Mouse (Mus musculus): Measurements from ENCODE around the gene Wwox. TPM values are rescaled to one million over a fixed set of nuclear protein-coding genes. Genes with fewer than 3 reads are reported as not detected.
"Not testable (repeated sequence)": the region's sequence is repeated elsewhere in the genome, so short reads cannot be mapped to it uniquely, and the experiment has no call there.

Wwox gene
- total RNA-seq, 2 experiments from 2014 or later = 12.7 to 13.6 TPM

DNA sequence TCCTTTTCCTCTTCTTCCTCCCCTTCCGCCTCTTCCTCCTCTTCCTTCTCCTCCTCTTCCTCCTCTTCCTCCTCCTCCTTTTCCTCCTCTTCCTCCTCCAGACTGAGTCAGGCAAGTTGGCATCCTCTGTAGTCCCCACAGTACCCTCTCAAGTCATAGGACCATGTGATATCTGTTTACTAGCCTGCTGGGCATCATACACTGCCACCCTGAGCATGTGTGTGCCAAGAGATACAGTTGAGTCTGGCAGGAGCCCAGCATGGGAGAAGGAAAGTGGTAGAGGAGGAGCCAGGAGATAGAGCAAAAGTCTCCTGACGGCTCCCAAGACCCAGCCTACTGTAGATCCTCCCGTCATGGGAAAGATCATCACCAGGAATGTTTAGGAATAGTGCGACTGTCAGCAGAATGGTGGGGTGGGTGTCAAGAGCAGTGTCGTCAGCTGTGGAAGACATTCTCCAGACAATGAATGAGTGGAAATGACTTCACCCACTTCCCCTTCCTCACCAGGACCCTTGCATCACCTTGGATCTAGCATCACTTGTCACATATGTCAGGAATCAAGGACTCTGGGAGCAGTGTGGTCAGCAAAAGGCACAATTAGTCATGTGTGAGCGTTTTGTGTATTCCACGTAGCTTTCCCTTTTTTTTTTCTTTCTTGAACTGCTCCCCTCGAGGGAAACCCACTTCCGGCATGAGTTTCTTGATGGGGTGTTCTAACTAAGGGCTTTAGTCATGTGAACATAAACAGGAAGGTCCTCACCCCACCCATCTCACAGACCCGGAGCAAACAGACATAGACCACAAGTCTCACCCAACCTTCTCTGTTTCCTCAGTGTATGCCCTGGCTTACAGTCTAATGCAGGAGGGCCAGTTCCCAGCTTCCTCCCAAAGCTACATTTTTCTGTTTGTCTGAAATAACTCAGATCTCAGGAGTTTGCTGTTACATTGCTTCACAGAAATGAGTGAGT lies 375.6 kb downstream of the Wwox start:
- intact Hi-C loops (cut with DNase I) = loop anchor here (10.0 kb wide), 1 partner anchor 340 kb away; no protein-coding TSS in a partner anchor
- DNase-seq (ENCODE audit: low spot score in 2 of 2) = no peak

DNA sequence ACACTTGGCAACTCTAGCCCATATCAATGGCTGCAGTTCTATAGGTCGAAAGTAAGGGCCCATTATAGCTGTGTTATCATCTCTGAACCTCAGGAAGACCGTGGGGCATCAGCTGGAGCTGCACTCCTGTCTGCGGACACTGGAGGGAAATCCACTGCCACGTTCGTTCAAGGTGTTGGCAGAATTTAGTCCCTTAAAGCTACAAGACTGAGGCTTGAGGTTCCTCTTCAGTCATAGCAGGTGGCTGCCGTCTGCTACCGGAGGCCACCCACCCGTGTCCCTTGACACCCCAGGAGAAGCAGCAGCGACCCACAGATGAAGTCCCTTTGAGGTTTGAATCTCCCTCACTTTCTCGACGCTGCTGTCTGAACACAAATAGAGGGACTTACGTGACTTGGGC lies 376.9 kb downstream of the Wwox start:
- no peak for DNase-seq (ENCODE audit: low spot score in 2 of 2)
- intact Hi-C loops (cut with DNase I) = loop anchor here (10.0 kb wide), 1 partner anchor 338 kb away; no protein-coding TSS in a partner anchor

DNA sequence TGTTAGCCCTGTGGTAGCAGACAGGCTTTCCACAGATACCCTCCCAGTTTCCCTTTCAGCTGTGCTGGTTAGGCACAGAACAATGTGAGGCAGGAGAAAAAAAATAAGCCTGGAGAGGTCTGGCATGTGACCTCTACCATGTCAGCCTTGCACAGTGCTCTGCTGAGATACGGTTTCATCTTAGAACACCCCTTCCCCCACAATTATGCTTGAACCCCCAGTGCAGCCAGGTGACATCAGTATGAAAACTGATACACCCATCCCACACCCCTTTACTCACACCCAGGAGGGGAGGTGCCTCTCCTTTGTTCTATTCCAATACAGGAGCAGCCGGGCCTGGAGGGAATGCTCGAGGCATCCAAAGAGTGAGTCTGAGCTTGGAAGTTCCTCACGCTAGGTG lies 377.5 kb downstream of the Wwox start:
- no peak for DNase-seq (ENCODE audit: low spot score in 2 of 2)
- intact Hi-C loops (cut with DNase I) = loop anchor here (10.0 kb wide), 1 partner anchor 338 kb away; no protein-coding TSS in a partner anchor

DNA sequence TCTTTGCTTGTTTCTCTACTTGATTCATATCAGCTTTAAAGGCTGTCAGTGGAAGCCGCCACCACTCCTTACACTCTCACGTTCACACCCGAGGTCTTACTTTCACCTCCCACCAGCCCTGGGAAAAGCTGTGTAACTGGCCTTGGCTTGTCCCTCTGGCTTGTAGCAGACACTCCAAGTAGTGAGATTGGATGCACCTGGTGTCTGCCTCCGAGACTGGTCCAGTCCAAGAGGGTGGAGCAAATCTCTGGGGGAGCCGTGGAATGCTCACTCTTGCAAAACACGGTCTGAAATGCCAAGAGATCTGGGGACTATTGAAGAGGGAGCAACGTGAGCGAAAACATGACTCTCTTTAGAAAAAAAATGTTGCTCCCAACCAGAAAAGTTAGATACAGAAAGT lies 382.1 kb downstream of the Wwox start:
- intact Hi-C loops (cut with DNase I) = no loop called here
- DNase-seq (ENCODE audit: low spot score in 2 of 2) = no peak

DNA sequence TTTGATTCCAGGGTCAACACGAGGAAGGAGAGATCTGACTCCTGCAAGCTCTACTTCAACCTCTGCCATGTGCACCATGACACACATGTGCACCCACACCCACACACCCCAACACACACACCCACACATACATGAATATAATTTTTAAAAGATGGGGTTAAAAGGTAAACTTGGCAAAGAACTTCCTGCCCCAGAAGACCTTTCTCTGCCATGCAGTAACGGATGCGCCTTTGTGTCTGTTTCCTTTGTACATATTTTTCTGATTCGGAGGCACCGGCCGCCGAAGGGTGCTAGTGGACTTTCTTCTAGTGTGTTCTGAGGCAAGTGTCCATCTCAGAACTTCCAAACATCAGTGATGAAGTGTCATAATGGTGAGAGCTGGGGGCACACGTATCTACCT lies 386.0 kb downstream of the Wwox start:
- no peak for DNase-seq (ENCODE audit: low spot score in 2 of 2)
- intact Hi-C loops (cut with DNase I) = no loop called here

DNA sequence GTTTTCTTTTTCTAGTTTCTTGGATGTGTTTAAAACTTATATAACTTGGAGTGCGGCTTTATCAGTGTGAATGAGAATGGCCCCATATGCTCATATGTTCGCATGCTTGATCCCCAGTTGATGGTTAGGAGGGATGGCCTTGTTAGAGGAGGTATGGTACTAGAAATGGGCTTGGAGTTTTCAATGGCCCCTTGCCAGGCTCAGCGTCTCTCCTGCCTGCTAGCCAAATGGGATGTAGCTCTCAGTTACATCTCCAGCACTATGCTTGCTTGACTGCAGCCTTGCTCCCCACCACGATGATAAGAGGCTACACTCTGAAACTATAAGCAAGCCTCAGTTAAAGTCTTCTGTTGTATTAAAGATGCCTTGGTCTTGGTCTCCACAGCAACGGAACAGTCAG lies 387.5 kb downstream of the Wwox start:
- intact Hi-C loops (cut with DNase I) = no loop called here

DNA sequence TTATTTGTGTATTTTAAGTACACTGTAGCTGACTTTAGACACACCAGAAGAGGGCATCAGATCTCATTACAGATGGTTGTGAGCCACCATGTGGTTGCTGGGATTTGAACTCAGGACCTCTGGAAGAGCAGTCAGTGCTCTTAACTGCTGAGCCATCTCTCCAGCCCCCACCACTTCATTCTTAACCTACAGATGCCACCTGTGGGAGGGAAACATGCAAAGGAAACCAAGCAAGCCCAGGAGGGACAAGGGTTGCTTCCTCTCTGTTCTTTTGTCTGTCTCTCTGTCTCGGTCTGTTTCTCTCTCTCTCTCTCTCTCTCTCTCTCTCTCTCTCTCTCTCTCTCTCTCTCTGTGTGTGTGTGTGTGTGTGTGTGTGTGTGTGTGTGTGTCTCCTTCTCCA lies 388.4 kb downstream of the Wwox start:
- DNase-seq (ENCODE audit: low spot score in 2 of 2); intact Hi-C loops (cut with DNase I): not testable (repeated sequence)

More for the DNA sequence above, 387.5 kb downstream of the Wwox start:
- DNase-seq (ENCODE audit: low spot score in 2 of 2) = no peak

DNA sequence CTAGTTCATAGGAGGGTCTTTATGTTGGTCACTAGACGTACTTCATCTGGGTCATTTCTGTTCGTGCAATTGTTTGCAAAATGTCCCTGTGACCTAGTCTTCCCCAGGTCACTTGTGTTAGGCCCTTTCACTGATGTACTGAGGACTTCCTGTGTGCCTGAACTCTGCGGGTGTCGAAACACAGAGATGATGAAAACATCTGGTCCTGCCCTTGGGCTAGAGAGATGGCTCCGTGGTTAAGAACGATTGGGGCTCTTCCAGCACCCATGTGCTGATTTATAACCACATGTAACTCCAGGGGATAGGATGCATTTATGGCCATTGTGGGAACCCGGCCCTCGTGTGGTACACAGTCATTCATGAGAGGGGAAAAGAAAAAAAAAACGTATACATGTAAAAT lies 392.1 kb downstream of the Wwox start:
- DNase-seq (ENCODE audit: low spot score in 2 of 2) = no peak
- intact Hi-C loops (cut with DNase I) = no loop called here

DNA sequence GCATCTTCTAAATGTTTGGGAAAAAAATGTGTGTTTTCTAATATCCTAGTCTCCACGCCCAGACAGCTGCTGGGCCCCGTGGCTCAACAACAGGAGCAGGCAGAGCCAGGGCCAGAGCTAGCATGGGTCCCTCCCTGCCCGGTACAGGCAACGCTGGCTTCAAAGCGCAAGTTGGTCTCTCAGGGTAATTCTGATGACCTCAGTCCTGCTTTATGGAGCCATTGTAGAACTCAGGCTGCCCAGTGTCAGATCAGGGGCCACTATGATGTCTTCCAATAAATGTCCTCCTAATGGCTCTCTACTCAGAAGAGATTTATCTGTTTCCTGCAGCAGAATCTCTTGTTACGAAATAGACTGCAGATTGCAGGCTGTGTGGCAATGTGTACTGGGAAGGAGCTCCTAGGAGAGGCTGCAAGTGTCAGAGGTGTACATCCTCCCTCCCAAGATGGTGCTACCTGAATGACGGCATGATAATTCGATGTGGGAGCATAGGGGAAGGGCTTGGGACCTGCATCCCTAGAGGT lies 392.9 kb downstream of the Wwox start:
- intact Hi-C loops (cut with DNase I) = no loop called here
- DNase-seq (ENCODE audit: low spot score in 2 of 2) = no peak

DNA sequence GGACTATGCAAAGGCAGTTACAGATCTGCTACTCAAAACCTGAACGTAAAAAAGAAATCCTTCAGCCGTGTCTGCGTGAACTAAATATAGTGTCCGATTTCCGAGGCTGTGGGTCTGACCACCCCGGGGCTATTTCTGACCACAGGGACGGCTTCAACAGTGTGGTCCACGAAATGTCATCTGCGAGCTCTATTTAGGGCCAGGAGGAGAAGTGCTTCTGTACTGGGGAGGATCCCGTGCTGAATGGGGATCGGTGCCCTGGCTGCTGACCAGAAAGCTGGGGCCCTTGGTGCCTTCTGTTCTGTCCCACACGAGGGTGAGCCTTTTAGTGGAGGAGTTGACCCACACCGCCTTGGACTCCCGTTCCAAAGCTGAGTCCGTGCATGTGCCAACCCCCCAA lies 395.3 kb downstream of the Wwox start:
- DNase-seq (ENCODE audit: low spot score in 2 of 2) = no peak
- intact Hi-C loops (cut with DNase I) = no loop called here

DNA sequence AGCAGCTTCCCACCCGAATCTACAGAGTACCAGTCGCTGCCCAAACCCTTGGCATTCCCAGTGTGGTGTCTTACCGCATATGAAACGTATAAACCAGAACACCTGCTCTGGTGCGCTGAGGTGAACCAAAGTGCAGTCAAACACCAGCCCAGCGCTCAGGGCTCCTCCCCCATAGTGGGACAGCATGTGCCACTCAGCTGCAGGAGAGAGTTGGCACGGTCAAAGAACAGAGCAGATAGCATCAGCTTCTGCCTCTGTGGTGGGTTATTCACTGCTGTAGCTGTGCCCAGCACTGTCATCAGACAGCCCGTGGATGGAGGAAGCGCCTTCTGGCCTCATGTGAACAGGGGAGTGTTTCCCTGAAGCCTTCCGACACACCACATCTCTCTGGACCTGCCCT lies 400.5 kb downstream of the Wwox start:
- DNase-seq (ENCODE audit: low spot score in 2 of 2) = no peak
- intact Hi-C loops (cut with DNase I) = no loop called here

DNA sequence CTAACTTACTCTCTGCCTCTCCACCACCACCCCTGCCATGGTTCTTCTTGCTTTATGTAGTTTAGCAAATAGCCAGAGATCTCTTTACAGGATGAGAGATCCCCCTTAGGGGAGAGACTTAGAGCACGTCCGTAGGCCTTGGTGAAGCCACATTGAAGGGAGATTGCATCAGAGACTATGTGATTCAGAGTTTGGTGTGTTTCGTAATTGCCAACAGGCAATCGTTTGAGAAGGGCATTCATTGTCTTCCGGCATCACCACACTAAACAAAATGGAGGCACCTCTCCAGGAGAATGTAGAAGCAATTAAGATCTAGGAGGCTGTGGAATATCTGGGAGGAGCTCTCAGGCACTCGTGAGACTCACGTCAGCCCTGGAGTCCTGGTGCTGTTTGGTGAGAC lies 408.2 kb downstream of the Wwox start:
- intact Hi-C loops (cut with DNase I) = no loop called here
- no peak for DNase-seq (ENCODE audit: low spot score in 2 of 2)

DNA sequence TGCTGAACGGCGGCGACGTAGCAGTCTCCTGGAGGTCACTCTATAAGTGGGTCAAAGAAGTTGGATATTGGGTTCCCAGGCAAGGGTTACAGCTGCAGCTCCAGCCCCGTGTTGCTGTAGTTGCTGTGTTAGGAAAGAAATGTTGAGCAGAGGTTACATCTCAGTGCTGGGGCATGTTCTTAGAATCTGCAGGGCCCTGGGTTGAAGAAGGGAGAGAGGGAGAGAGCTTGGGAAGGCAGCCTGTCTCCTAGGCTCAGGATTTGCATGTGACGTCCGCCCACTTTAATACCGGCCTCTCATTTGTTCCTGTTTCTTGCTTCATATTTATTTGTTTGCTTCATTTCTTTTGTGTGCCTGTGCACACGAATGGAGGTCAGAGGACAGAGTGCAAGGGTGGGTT lies 410.0 kb downstream of the Wwox start:
- no peak for DNase-seq (ENCODE audit: low spot score in 2 of 2)
- intact Hi-C loops (cut with DNase I) = no loop called here

DNA sequence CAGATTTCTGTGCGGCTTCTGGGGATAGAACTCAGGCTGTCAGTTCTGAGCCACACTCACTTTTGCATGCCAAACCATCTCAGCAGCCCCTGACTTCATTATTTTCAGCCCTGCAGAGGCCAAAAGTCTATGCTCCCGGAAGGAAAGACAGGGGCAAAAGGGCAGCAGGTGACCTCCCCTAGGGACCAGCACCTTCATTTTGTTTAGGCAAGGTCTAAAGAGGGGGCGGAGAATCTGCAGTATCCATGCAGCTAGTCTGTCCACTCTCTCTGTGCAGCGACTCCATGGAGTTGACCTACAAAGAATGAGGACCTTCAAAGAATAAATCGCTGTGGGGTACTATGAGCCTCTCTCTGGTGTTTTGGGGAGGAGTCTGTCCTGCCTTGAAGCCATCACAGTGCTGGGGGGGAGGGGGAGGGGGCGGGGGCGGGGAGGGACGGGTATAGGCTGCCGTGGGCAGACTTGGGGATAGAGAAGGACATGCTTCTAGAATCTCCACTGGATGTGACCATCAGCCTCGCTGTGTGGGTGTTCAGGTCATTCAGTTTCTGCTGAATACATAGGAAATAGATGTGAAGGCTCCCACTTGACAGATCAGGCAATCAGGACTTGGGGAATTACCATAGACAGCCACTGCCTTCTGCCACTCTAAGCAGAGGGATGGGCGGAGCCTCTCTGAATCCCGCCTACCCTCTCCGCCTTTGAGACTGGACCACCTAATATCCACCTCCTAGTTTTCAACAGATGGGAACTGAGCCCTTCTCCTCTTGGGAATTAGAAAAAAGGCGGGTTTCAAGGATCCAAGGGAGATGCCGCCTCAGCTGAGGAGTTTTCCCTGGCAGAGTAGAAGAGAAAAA lies 410.8 kb downstream of the Wwox start:
- intact Hi-C loops (cut with DNase I) = no loop called here
- DNase-seq (ENCODE audit: low spot score in 2 of 2) = no peak

DNA sequence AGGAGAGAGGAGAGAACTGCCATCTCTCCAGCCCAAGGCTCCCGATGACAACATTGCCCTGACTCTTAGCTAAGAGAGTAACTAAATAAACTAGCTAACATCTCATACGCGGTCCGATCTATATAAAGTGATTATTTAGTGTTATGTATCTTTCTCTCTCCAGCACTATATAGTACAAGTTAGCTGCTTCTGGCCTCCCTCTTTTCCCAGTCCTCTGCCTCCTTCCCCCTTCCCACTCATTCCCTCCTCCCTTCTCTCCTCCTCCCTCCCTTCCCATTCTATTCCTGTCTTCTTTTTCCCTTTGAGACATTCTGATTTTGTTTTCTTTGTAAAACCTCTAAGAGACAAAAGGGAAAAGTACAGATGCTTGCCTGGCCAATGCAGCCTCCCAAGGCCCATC lies 414.3 kb downstream of the Wwox start:
- peak in 1 of 2 experiments; percentile 4 for DNase-seq (ENCODE audit: low spot score in 2 of 2)
- intact Hi-C loops (cut with DNase I) = no loop called here

DNA sequence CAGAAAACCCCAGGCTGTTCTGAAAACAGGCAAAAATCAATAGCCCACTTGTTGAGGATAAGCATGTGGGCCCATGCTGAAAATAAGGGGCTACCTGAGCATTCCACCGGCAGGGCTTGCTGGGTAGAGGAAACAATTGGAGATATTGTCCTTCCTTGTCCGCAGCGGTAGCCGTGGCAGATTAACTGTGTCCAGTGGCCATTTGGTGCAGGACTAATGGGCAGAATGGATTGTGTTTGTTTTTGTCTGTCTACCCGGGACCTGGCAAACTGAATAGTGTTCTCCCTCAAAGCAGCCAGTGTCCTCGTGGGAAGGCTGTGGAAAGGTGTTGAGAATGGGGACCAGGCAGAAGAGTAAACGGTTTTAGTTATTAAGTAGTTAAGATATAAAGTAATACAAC lies 416.4 kb downstream of the Wwox start:
- no peak for DNase-seq (ENCODE audit: low spot score in 2 of 2)
- intact Hi-C loops (cut with DNase I) = no loop called here

DNA sequence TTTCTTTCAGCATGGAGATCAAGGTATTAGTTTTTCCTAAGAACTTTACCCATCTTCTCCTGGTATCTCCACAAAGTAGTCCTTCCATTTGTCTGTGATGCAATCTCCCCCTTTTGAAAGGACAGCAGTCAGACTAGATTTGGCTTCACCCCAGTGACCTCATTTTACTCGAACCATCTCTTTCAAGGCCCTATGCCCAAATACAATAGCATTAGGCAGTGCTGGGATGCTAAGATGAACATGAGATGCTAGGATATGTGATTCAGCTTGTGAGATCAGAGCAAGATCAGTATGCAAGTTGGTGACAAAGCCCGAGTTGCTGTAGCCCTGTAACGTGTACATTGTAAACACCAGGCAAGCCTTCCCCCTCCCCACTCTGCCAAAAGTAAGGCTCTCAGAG lies 426.5 kb downstream of the Wwox start:
- intact Hi-C loops (cut with DNase I) = no loop called here
- DNase-seq (ENCODE audit: low spot score in 2 of 2) = no peak

DNA sequence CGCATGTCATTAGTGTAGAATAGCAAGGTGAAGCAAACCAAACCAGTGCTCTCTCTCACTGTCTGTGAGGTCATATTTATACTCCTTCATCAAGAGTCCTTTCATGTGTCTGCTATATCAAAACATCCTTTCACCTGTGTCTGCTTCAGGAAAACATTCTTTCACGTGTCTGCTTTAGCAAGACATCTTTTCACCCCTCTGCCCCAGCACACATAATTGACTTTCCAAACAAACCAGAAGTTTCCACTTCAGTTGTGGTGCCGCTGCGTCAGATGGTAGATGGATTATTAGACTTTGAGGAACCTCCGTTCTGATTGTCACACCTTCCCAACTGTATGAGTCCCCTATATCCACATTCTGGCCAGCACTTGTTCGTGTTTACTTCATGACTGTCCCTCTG lies 429.9 kb downstream of the Wwox start:
- intact Hi-C loops (cut with DNase I) = no loop called here

DNA sequence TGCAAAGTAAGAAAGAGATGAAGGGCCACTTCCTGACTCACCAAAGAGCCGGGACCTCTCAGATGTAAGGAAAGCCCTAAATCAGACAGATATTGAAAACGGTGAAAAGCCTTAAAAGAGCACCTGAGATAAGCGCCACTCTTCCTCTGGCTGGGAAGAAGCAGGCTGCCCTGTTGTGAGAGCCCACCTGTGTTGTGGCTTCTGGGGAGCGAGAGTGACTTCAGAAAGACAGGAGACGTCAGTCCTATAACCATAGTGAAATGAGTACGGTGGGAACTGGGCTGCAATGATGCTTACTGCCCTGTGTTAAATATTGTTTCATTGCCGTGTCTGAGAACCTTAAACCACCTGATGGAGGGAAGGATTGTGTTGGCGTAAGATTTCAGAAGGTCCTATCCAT lies 431.0 kb downstream of the Wwox start:
- intact Hi-C loops (cut with DNase I) = no loop called here
- DNase-seq (ENCODE audit: low spot score in 2 of 2) = no peak

More for the DNA sequence above, 429.9 kb downstream of the Wwox start:
- DNase-seq (ENCODE audit: low spot score in 2 of 2) = no peak

DNA sequence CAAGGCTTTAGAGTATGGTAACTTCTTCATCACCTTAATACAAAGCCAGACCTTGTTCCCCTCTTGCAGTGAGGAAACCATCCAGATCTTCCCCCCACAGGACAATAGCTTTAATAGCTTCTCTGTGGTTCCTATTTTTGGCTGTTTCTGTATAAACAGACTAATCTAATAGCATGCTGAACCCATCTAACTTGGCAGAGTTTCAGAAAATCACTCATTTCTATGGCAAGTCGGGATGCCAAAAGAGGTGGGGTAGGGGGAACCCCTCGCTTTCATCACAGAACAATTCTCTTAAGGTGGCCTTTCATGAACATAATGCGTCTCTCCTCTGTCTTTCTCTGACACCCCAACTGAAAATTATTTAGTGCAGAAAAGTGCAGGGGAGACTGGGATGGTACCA lies 433.0 kb downstream of the Wwox start:
- intact Hi-C loops (cut with DNase I) = no loop called here
- no peak for DNase-seq (ENCODE audit: low spot score in 2 of 2)
